Mouse (Mus musculus) neural tube, embryonic 15.5 days (tissue): ENCODE data around the gene Heatr5b. TPM values are rescaled to one million over a fixed set of nuclear protein-coding genes. Genes with fewer than 3 reads are reported as not detected.

Experiments used
- ATAC-seq: fragments of 200-750 bp; cut with Nextera tagmentation; 2 replicates; pipeline ENCODE4 v1.8.0; 2017; ENCODE audit warnings: mild to moderate bottlenecking, moderate TSS enrichment, moderate library complexity; ENCODE audit not compliant: low FRiP score
- H3K27ac ChIP-seq: fragments of 300-500 bp; sonication (generic); replicated peaks from 2 replicates; pipeline ENCODE4 v1.5.1; 2015; ENCODE audit warnings: mild to moderate bottlenecking, inconsistent platforms
- H3K27me3 ChIP-seq: fragments of 300-500 bp; sonication (generic); replicated peaks from 2 replicates; pipeline ENCODE4 v1.6.1; 2015; ENCODE audit warnings: inconsistent platforms
- H3K36me3 ChIP-seq: fragments of 300-500 bp; sonication (generic); 2 replicates; pipeline ENCODE4 v1.6.1; 2015; ENCODE audit warnings: inconsistent platforms
- H3K4me1 ChIP-seq: fragments of 300-500 bp; sonication (generic); 2 replicates; pipeline ENCODE4 v1.6.1; 2015; ENCODE audit warnings: inconsistent platforms
- H3K4me2 ChIP-seq: fragments of 300-500 bp; sonication (generic); 2 replicates; pipeline ENCODE4 v1.6.1; 2015; ENCODE audit warnings: inconsistent platforms, mild to moderate bottlenecking, moderate library complexity
- H3K4me3 ChIP-seq: fragments of 300-500 bp; sonication (generic); replicated peaks from 2 replicates; pipeline ENCODE4 v1.5.1; 2015; ENCODE audit warnings: mild to moderate bottlenecking, inconsistent platforms
- H3K9ac ChIP-seq: fragments of 300-500 bp; sonication (generic); replicated peaks from 2 replicates; pipeline ENCODE4 v1.6.1; 2015; ENCODE audit warnings: mild to moderate bottlenecking, inconsistent platforms
- H3K9me3 ChIP-seq: fragments of 300-500 bp; sonication (generic); replicated peaks from 2 replicates; pipeline ENCODE4 v1.6.1; 2016; ENCODE audit warnings: inconsistent platforms
- WGBS: fragments of 180-500 bp; shearing (Covaris S2); methylation state at CpG from one replicate; pipeline ENCODE4 v1.1.7; 2015; ENCODE audit warnings: mixed read lengths; 5-methylcytosine and 5-hydroxymethylcytosine counted together
- polyA plus RNA-seq: library from polyadenylated mRNA; unstranded; fragments of >200 nt; fragmentation: Nextera tagmentation; extraction: Ambion mirVana; gene quantifications from 2 replicates; pipeline ENCODE4 v1.2.1, GENCODE M21; 2015

Gene Heatr5b
- polyA plus RNA-seq, 1 experiment from 2014 or later = 17.7 TPM

GRCm38 (mm10) chr17:78726746-78727449 is 108.3 kb downstream of the Heatr5b start:
- peaks cover 8% of the 10 kb centered on the region for H3K4me1 ChIP-seq
- H3K4me2 ChIP-seq = no peak overlapping the region
- no peaks in the 10 kb centered on the region for H3K36me3 ChIP-seq
- no peak overlapping the region for H3K27ac ChIP-seq
- no peak overlapping the region for H3K9ac ChIP-seq
- WGBS = 75% methylated on average over 14 of the region's 14 CpGs
- no peaks in the 10 kb centered on the region for H3K27me3 ChIP-seq
- no peaks in the 10 kb centered on the region for H3K9me3 ChIP-seq
- H3K4me3 ChIP-seq = no peak overlapping the region
- no peak for ATAC-seq

GRCm38 (mm10) chr17:78724461-78725055 is 110.6 kb downstream of the Heatr5b start:
- Histone ChIP-seq H3K4me1 (peaks cover 8% of the 10 kb centered on the region), H3K9me3 (no peaks in the 10 kb centered on the region), H3K4me3 (no peak overlapping the region), H3K4me2 (no peak overlapping the region), H3K27ac (no peak overlapping the region), H3K36me3 (no peaks in the 10 kb centered on the region), H3K27me3 (no peaks in the 10 kb centered on the region), H3K9ac (no peak overlapping the region)
- no peak for ATAC-seq
- WGBS = 76% methylated on average over 6 of the region's 6 CpGs

GRCm38 (mm10) chr17:78721690-78722089 is 113.5 kb downstream of the Heatr5b start:
- H3K4me2 ChIP-seq = no peak overlapping the region
- H3K27ac ChIP-seq = no peak overlapping the region
- peaks cover 3% of the 10 kb centered on the region; the same call in 1 of the 2 replicates for H3K4me1 ChIP-seq
- H3K4me3 ChIP-seq = no peak overlapping the region
- no peaks in the 10 kb centered on the region for H3K27me3 ChIP-seq
- WGBS = 92% methylated on average over 7 of the region's 7 CpGs
- no peak overlapping the region for H3K9ac ChIP-seq
- no peak for ATAC-seq
- H3K36me3 ChIP-seq = peaks cover 4% of the 10 kb centered on the region; the same call in 1 of the 2 replicates
- no peaks in the 10 kb centered on the region for H3K9me3 ChIP-seq

- no peaks in the 10 kb centered on the region for H3K27me3 ChIP-seq
These were observed 116.1 kb downstream of the Heatr5b start for GRCm38 (mm10) chr17:78719086-78719485.

GRCm38 (mm10) chr17:78710258-78710657 is 124.9 kb downstream of the Heatr5b start:
- H3K4me3 ChIP-seq = no peak overlapping the region
- no peaks in the 10 kb centered on the region for H3K36me3 ChIP-seq
- WGBS = 84% methylated on average over 2 of the region's 2 CpGs
- no peaks in the 10 kb centered on the region for H3K9me3 ChIP-seq
- no peak overlapping the region for H3K27ac ChIP-seq
- no peaks in the 10 kb centered on the region for H3K27me3 ChIP-seq
- H3K9ac ChIP-seq = no peak overlapping the region
- no peak for ATAC-seq
- H3K4me2 ChIP-seq = no peak overlapping the region
- no peaks in the 10 kb centered on the region for H3K4me1 ChIP-seq

More at GRCm38 (mm10) chr17:78719086-78719485, 116.1 kb downstream of the Heatr5b start:
- H3K36me3 ChIP-seq = peaks cover 4% of the 10 kb centered on the region; the same call in 1 of the 2 replicates
- H3K9ac ChIP-seq = no peak overlapping the region
- 95% methylated on average over 13 of the region's 13 CpGs for WGBS
- H3K4me2 ChIP-seq = no peak overlapping the region
- H3K27ac ChIP-seq = no peak overlapping the region
- no peak overlapping the region for H3K4me3 ChIP-seq
- no peaks in the 10 kb centered on the region for H3K9me3 ChIP-seq
- H3K4me1 ChIP-seq = no peaks in the 10 kb centered on the region
- no peak for ATAC-seq

- Histone ChIP-seq H3K4me3 (no peak overlapping the region), H3K4me1 (no peaks in the 10 kb centered on the region), H3K27me3 (no peaks in the 10 kb centered on the region), H3K4me2 (no peak overlapping the region), H3K9ac (no peak overlapping the region), H3K9me3 (no peaks in the 10 kb centered on the region), H3K27ac (no peak overlapping the region), H3K36me3 (no peaks in the 10 kb centered on the region)
- WGBS = 95% methylated on average over 7 of the region's 7 CpGs
- ATAC-seq = no peak
These were observed 126.7 kb downstream of the Heatr5b start for GRCm38 (mm10) chr17:78708422-78708821.

- Histone ChIP-seq H3K36me3 (0 out of 2 replicates have a peak, but pooled peaks cover 4% of the 10 kb centered on the region), H3K9me3 (no peaks in the 10 kb centered on the region), H3K4me1 (no peaks in the 10 kb centered on the region), H3K9ac (no peak overlapping the region), H3K4me3 (no peak overlapping the region), H3K4me2 (no peak overlapping the region), H3K27me3 (no peaks in the 10 kb centered on the region), H3K27ac (no peak overlapping the region)
- WGBS = 94% methylated on average over 7 of the region's 7 CpGs
- no peak for ATAC-seq
These were observed 132.2 kb downstream of the Heatr5b start for GRCm38 (mm10) chr17:78702988-78703387.

Other genes starting within 250 kb of the Heatr5b start
- gene Strn, start 98.2 kb downstream of the Heatr5b start, polyA plus RNA-seq = 4.6 and 4.8 TPM in 2 replicates
- 61.3 and 67.3 TPM in 2 replicates for gene Gpatch11, start 203 bp upstream of the Heatr5b start, polyA plus RNA-seq
- 3.6 and 6.0 TPM in 2 replicates for gene Eif2ak2, start 47.2 kb upstream of the Heatr5b start, polyA plus RNA-seq
- 0.13 TPM in 1 of 2 replicates, not detected in the other for gene Sult6b1, start 71.6 kb upstream of the Heatr5b start, polyA plus RNA-seq
- gene Cebpzos, start 81.1 kb upstream of the Heatr5b start, polyA plus RNA-seq = 113 and 125 TPM in 2 replicates
- gene Cebpz, start 101.7 kb upstream of the Heatr5b start, polyA plus RNA-seq = 38.7 and 46.5 TPM in 2 replicates
- 67.0 and 68.2 TPM in 2 replicates for gene Ndufaf7, start 101.8 kb upstream of the Heatr5b start, polyA plus RNA-seq
- 9.4 and 14.5 TPM in 2 replicates for gene Prkd3, start 185.5 kb upstream of the Heatr5b start, polyA plus RNA-seq
- gene Qpct, start 216.5 kb upstream of the Heatr5b start, polyA plus RNA-seq = 24.3 and 24.5 TPM in 2 replicates